Mouse (Mus musculus): ENCODE data around the gene Otud7a. TPM values are rescaled to one million over a fixed set of nuclear protein-coding genes. Genes with fewer than 3 reads are reported as not detected.

The Otud7a gene
- total RNA-seq (2014; rRNA removed) (21.6 and 22.2 TPM in 2 replicates), polyA plus RNA-seq (2015; fragmentation: Nextera tagmentation; extraction: Ambion mirVana) (3.3 and 3.8 TPM in 2 replicates)

GRCm38 (mm10) chr7:63444484-63445345, at the start of gene Otud7a:
Gene Otud7a (plus strand): TSS chr7:63444751.
- H3K9ac ChIP-seq = peak within 1 kb of the TSS; percentile 87
- no peaks in the 10 kb centered on the region for H3K36me3 ChIP-seq (ENCODE audit: insufficient read depth)
- WGBS = 5% methylated on average over 81 of the region's 123 CpGs
- peak; percentile 95 for DNase-seq
- H3K27ac ChIP-seq (ENCODE audit: low read depth, low read length) = peak within 1 kb of the TSS; percentile 83
- peak; percentile 93 for ATAC-seq
- TF ChIP-seq CTCF (IDR thresholded peaks at IDR 0.05; ENCODE audit: low read depth) = no peak
- H3K4me3 ChIP-seq (ENCODE audit: low read depth, low read length) = peak within 1 kb of the TSS; percentile 76
- H3K9me3 ChIP-seq (ENCODE audit: low read length) = no peaks in the 10 kb centered on the region
- no peaks in the 10 kb centered on the region for H3K27me3 ChIP-seq (ENCODE audit: insufficient read depth, low read length)
- H3K4me2 ChIP-seq (ENCODE audit: low read depth) = peak within 1 kb of the TSS; percentile 78
- peaks cover 7% of the 10 kb centered on the region; the same call in 1 of the 2 replicates for H3K4me1 ChIP-seq (ENCODE audit: insufficient read depth)

GRCm38 (mm10) chr7:63405988-63406387, 38.6 kb upstream of the Otud7a start:
- Histone ChIP-seq H3K9me3 (ENCODE audit: low read length) (no peaks in the 10 kb centered on the region), H3K27ac (ENCODE audit: low read depth, low read length) (no peak overlapping the region), H3K4me3 (ENCODE audit: low read depth, low read length) (no peak overlapping the region), H3K9ac (no peak overlapping the region), H3K36me3 (ENCODE audit: insufficient read depth) (no peaks in the 10 kb centered on the region), H3K4me1 (ENCODE audit: insufficient read depth) (no peaks in the 10 kb centered on the region), H3K27me3 (ENCODE audit: insufficient read depth, low read length) (no peaks in the 10 kb centered on the region), H3K4me2 (ENCODE audit: low read depth) (no peak overlapping the region)
- no peak for TF ChIP-seq CTCF (IDR thresholded peaks at IDR 0.05; ENCODE audit: low read depth)
- DNase-seq = no peak
- no peak for ATAC-seq

GRCm38 (mm10) chr7:63445346-63445700, 772 bp downstream of the Otud7a start:
- no peaks in the 10 kb centered on the region for H3K9me3 ChIP-seq (ENCODE audit: low read length)
- no peaks in the 10 kb centered on the region for H3K36me3 ChIP-seq (ENCODE audit: insufficient read depth)
- TF ChIP-seq CTCF (IDR thresholded peaks at IDR 0.05; ENCODE audit: low read depth) = no peak
- WGBS = 7% methylated on average over 10 of the region's 10 CpGs
- peaks cover 7% of the 10 kb centered on the region; the same call in 1 of the 2 replicates for H3K4me1 ChIP-seq (ENCODE audit: insufficient read depth)
- peak overlapping the region; percentile 78 for H3K4me2 ChIP-seq (ENCODE audit: low read depth)
- H3K9ac ChIP-seq = peak overlapping the region; percentile 87
- peak overlapping the region; percentile 83 for H3K27ac ChIP-seq (ENCODE audit: low read depth, low read length)
- DNase-seq (peak; percentile 41), ATAC-seq (peak; percentile 45)
- H3K4me3 ChIP-seq (ENCODE audit: low read depth, low read length) = peak overlapping the region; percentile 76
- no peaks in the 10 kb centered on the region for H3K27me3 ChIP-seq (ENCODE audit: insufficient read depth, low read length)

- 38% methylated on average over 1 of the region's 1 CpGs for WGBS
Observed at GRCm38 (mm10) chr7:63446951-63447350, 2.4 kb downstream of the Otud7a start.

GRCm38 (mm10) chr7:63455228-63455627, 10.7 kb downstream of the Otud7a start:
- DNase-seq (no peak), ATAC-seq (no peak)
- no peaks in the 10 kb centered on the region for H3K4me1 ChIP-seq (ENCODE audit: insufficient read depth)
- H3K4me3 ChIP-seq (ENCODE audit: low read depth, low read length) = no peak overlapping the region
- H3K27me3 ChIP-seq (ENCODE audit: insufficient read depth, low read length) = no peaks in the 10 kb centered on the region
- no peak overlapping the region for H3K4me2 ChIP-seq (ENCODE audit: low read depth)
- no peaks in the 10 kb centered on the region for H3K9me3 ChIP-seq (ENCODE audit: low read length)
- H3K36me3 ChIP-seq (ENCODE audit: insufficient read depth) = no peaks in the 10 kb centered on the region
- no peak for TF ChIP-seq CTCF (IDR thresholded peaks at IDR 0.05; ENCODE audit: low read depth)
- no peak overlapping the region for H3K9ac ChIP-seq
- 79% methylated on average over 3 of the region's 3 CpGs for WGBS
- no peak overlapping the region for H3K27ac ChIP-seq (ENCODE audit: low read depth, low read length)

More at GRCm38 (mm10) chr7:63446951-63447350, 2.4 kb downstream of the Otud7a start:
- Histone ChIP-seq H3K36me3 (ENCODE audit: insufficient read depth) (no peaks in the 10 kb centered on the region), H3K4me1 (ENCODE audit: insufficient read depth) (peaks cover 7% of the 10 kb centered on the region; the same call in 1 of the 2 replicates), H3K9ac (no peak overlapping the region), H3K4me2 (ENCODE audit: low read depth) (no peak overlapping the region), H3K27me3 (ENCODE audit: insufficient read depth, low read length) (no peaks in the 10 kb centered on the region), H3K4me3 (ENCODE audit: low read depth, low read length) (no peak overlapping the region), H3K27ac (ENCODE audit: low read depth, low read length) (no peak overlapping the region), H3K9me3 (ENCODE audit: low read length) (no peaks in the 10 kb centered on the region)
- TF ChIP-seq CTCF (IDR thresholded peaks at IDR 0.05; ENCODE audit: low read depth) = peak; percentile 13; the same call in 1 of the 2 replicates
- ATAC-seq (no peak), DNase-seq (no peak)

- no peaks in the 10 kb centered on the region for H3K27me3 ChIP-seq (ENCODE audit: insufficient read depth, low read length)
- H3K9me3 ChIP-seq (ENCODE audit: low read length) = no peaks in the 10 kb centered on the region
- no peaks in the 10 kb centered on the region for H3K4me1 ChIP-seq (ENCODE audit: insufficient read depth)
- H3K36me3 ChIP-seq (ENCODE audit: insufficient read depth) = no peaks in the 10 kb centered on the region
- no peak for ATAC-seq
- H3K9ac ChIP-seq = no peak overlapping the region
- WGBS = 91% methylated on average over 2 of the region's 2 CpGs
- H3K27ac ChIP-seq (ENCODE audit: low read depth, low read length) = no peak overlapping the region
- no peak for DNase-seq
- TF ChIP-seq CTCF (IDR thresholded peaks at IDR 0.05; ENCODE audit: low read depth) = no peak
- no peak overlapping the region for H3K4me2 ChIP-seq (ENCODE audit: low read depth)
- H3K4me3 ChIP-seq (ENCODE audit: low read depth, low read length) = no peak overlapping the region
Observed at GRCm38 (mm10) chr7:63462234-63462633, 17.7 kb downstream of the Otud7a start.

- no peak for TF ChIP-seq CTCF (IDR thresholded peaks at IDR 0.05; ENCODE audit: low read depth)
- Histone ChIP-seq H3K4me1 (ENCODE audit: insufficient read depth) (no peaks in the 10 kb centered on the region), H3K27me3 (ENCODE audit: insufficient read depth, low read length) (no peaks in the 10 kb centered on the region), H3K36me3 (ENCODE audit: insufficient read depth) (no peaks in the 10 kb centered on the region), H3K4me3 (ENCODE audit: low read depth, low read length) (no peak overlapping the region), H3K9me3 (ENCODE audit: low read length) (no peaks in the 10 kb centered on the region), H3K4me2 (ENCODE audit: low read depth) (no peak overlapping the region), H3K27ac (ENCODE audit: low read depth, low read length) (no peak overlapping the region), H3K9ac (no peak overlapping the region)
- 57% methylated on average over 2 of the region's 2 CpGs for whole genome bisulfite sequencing
- no peak for DNase-seq
- 0 out of 2 replicates have a peak, but pooled peaks have one; percentile 34 for ATAC-seq
Observed at GRCm38 (mm10) chr7:63462684-63463083, 18.1 kb downstream of the Otud7a start.

Data from forebrain, postnatal 0 days (tissue).